Mouse (Mus musculus) adrenal gland, postnatal 4 days (tissue): ENCODE results near the gene Dkk3. TPM values are rescaled to one million over a fixed set of nuclear protein-coding genes. Genes with fewer than 3 reads are reported as not detected.

ENCODE experiments used
- DNase-seq, 2 experiments: peaks; one replicate each; pipeline ENCODE4 v3.0.0; 2021 to 2022; ENCODE audit warnings: low spot score in 2 of 2, mixed read lengths in 2 of 2
- long read RNA-seq, 2 experiments: library from polyadenylated mRNA; stranded (forward); transcript quantifications; one replicate each; pipeline ENCODE4 v2.0.0; 2021
- total RNA-seq, 2 experiments: library from RNA; stranded (reverse); gene quantifications; 2 replicates each; pipeline ENCODE4 v1.2.3; 2021

Gene Dkk3
- 10 to 100 TPM; 17.3 to 17.7 TPM for total RNA-seq
- long read RNA-seq, experiment 1, partial matches to known transcripts = 16 of 20 reads
- long read RNA-seq, experiment 1, other reads (novel, unspliced or antisense) = 2 of 20 reads
- long read RNA-seq, experiment 2, transcript Dkk3-201 (8 exons, 3,359 nt) = major isoform, 7 of 48 reads
- long read RNA-seq, experiment 2, partial matches to known transcripts = 39 of 48 reads
- long read RNA-seq, experiment 2, other reads (novel, unspliced or antisense) = 2 of 48 reads

DNA sequence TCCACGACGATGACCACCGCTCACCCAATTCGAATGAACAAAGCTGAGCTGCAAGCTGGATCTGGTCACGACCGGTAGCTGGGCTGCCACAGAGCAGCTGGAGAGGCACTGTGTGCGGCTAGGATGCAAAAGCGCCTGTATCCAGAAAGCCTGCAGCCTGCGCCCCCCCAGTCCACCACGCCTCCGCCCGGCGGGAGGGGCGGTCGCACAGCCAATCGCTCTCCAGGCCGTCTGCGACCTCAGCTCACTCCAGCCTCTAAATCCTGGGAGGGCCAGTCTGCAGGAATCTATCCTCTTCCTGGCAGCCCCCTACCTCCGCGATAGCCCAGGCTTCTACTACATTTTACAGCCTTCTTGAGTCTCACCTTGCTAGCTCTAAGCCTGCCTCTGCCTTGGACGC is at the start of gene Dkk3:
Dkk3 (minus strand) TSS at position 116 of the 400 bp plus-strand sequence.
- no peak for DNase-seq

DNA sequence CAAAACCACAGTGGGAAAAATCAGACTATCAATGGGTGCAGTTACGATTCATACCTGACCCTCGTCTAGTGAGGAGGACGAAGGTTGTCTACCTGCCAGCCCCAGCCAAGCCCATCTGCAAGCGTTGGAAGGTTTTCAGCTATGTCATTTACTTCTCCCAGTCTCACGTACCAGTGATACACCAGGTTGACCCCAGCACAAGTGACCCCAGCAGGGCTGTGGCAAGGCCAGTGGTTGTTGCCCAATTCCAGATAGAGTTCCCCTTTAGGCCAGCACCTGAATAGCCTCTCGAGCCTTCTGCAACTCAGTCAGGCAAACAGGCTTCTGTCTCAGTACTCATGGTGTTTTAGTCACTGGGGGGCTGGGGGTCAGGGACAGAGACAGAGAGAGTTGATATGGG is 48.9 kb upstream of the Dkk3 start:
- no peak for DNase-seq

DNA sequence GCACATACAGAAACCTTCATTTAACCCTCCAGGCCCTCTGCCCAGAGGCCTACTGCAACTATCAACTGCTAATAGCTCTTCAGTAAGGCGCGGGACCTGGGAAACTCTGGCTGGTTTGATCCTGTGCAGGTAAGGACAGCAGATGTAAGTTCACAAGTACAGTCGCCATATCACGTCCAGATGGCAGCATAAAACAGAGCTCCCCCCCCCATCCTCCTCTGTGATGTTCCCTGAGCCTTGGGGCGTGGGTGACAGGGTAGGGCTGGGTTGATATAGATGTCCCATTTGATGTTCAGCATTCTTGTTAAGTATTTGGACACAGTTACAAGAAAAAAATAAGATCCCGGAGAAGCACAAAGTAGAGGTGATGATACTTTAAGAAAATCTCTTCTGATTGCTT is 46.7 kb upstream of the Dkk3 start:
- DNase-seq = no peak

DNA sequence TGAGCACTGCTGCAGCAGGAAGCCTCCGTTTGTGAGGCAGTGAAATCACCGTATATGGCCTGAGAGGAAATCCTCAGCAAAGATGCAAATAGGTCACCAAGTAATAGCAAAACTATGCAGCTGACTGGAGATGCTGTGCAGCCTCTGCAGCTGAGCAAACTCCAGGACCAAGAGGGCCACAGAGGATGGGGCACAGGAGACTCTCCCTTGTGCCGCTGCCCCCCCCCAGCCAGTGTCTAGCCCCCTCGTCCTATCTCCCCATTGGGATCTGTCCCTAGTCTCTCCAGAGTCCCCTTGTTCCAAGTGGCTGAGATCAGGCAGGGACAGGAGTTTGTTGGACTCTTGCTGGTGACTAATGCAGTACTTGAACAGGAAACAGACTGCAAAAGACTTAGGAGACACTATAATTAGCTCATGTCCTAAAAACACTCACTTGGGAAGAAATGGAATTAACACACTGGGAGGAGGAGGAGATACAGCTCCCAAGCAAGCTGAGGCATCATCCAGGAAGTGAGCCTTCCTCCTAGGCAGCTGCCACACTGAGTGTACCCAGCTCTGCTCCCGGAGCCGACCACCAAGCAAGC is 45.6 kb upstream of the Dkk3 start:
- DNase-seq = no peak

GRCm38 (mm10) chr7:112203937-112204336 is 45.1 kb upstream of the Dkk3 start:
- DNase-seq = no peak

GRCm38 (mm10) chr7:112202843-112203242 is 44.0 kb upstream of the Dkk3 start:
- DNase-seq = no peak

DNA sequence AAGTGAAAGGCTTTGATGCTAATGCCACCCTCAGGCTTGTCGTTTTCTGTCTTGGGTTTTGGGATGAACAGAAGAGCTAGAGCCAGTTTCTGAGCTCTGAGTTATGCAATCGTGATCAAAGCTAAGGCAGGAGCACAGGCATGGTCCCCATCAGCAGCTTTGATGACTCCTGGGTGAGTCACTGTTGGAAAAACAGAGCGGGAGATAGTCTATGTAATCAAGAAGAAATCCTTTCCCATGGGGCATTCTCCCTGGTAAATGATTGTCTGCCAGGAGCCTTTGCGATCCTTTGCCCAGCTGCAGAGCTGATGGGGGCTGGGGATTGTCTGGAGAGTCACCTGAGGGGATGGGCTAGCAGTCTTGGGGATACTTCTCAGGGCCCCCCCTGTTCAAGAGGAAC is 43.3 kb upstream of the Dkk3 start:
- no peak for DNase-seq

DNA sequence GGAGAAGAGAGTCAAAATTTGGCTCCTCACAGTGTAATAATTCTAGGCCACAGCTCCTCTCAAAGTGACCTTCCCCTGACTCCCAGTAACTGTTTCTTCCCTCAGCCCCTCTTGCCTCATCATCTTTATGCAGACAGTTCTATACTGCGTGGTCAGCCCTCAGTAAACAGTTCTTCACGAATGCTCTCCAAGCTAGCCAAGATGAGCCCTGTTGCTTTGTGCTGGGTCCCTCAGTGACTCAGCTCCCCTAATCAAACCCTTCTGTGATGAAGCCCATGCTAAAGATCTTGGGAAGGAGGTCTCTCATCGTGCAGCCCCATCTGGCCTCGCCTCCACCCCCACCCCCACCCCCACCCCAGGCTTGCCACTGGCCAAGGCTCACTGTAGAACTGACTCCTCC is 41.9 kb upstream of the Dkk3 start:
- DNase-seq = no peak

GRCm38 (mm10) chr7:112199343-112199742 is 40.5 kb upstream of the Dkk3 start:
- DNase-seq = no peak

DNA sequence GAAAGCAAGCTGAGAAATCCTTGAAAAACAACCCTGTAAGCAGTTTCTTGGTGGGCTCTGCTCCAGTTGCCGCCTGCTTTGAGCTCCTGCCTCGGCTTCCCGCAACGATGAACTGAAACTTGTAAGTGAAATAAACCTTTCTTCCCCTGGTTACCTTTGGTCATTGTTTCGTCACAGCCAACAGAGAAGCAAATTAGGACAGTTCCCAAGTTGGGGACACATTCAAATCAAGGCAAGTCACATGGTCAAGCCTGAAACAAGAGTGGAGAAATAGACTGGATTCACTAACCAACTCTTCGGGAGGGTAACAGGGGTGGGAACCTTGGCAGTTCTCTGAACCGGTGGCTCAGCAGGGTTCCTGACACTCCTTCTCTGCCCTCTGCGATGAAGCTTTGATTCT is 38.6 kb upstream of the Dkk3 start:
- DNase-seq = no peak

GRCm38 (mm10) chr7:112194286-112194685 is 35.4 kb upstream of the Dkk3 start:
- DNase-seq = no peak

DNA sequence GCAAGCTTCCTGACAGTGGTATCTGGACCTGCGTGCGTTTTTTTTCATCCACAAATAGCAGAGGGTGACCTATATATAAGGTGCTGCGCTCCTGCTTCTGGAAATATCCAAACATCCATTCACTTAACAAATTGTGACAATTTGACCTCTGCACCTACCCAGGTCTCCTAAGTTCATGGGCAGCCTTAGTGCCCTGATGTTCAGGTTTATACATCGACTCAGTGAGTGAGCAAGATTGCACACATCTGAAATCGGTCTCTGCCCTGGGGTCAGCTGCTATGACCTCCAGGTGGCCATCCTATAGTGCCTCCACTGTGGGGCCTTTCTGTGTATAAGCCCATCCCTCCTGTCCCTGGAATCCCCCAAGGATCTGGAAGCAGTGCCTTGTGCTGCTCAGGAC is 33.9 kb upstream of the Dkk3 start:
- no peak for DNase-seq

DNA sequence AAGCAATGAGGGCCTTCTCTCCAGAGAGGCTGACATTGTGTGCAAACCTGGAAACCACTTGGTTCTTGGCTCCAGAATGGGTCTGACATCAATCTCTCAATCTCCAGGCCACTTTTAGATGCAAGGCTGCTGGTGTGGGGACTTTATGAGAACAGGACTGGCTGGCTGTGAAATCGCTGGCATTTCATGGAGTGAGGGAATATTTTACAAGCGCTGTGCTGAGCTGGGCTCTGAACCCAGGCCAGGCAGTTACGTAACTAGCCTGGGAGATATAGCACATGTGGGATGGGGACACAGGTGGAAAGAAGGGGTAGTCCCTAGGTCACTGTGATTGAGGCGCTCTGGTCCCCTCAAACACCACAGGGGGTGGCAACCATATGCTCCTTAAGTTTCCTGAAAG is 33.4 kb upstream of the Dkk3 start:
- DNase-seq = no peak

- DNase-seq = no peak
Observed at GRCm38 (mm10) chr7:112187536-112188459, 28.9 kb upstream of the Dkk3 start.

DNA sequence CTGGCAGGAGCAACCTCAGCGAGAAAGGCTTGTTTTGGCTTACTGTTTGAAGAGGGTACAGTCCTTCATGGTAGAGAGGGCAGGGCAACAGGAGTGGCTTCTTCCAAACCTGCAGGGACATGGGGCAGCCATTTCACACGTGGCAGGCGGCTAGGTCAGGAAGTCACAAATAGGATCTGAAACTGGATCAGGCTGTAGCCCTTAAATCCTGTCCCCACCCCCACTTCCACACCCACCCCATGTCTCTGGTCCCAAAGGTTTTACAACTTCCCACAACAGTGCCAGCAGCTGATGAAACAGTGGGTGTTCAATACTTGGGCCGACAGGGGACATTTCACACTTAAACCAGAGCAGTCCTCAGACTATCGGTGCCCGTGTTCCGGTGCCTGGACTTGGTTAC is 28.0 kb upstream of the Dkk3 start:
- no peak for DNase-seq

DNA sequence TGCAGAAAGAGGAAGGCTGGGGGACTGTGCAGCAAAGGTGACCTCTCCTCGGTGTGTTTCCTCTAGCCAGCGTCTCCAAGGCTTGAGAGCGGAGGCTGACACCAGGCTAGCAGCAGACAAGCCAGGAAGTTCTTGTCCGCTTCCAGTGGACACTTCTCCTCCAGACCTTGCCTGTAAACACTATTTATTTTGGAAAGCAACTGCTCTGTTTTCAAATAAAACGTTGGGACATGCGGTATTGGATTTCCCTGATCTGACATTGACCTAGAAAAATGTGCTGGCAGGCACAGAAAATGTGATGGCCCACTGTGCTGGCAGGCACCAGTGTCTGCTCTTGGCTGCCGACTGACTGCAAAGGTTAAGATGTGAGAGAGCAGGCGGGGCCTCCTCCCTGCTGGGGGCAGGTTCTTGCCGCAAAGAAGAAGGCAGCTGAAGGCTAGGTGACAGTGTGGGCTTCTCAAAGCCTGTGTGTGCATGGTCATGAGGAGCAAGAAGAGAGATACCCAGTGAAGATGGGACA is 26.4 kb upstream of the Dkk3 start:
- no peak for DNase-seq

DNA sequence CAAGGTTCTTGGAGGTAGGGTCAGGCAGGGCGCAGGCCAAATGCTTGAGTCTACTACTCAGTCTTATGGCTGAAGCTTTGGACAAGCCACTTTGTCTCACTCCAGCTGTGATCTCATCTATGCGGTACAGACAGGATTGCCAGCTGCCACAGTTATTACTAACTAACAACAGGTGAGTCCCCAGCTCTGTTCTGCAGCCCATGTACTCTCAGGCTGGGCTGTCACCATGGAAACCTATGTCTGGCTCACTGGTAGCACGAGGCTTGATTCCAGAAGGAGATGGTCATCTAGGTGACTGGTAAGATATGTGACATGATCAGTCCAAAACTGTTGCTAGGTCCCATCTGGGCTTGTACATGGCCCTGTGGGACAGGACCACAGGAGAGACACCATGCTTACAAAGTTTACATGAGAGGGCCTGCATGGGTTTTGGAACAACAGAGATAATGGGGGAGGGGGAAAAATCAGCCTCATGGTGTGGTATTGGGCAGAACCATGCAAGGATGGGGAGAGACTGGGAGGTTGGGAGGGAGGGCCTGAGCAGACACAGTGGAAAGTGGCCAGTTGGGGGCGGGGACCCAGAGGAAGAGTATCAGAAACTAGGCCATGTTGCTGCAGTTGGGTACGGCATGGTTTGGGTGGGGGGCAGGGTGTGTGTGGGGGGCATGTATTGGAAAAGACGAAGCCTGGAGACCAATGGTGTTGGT is 25.8 kb upstream of the Dkk3 start:
- no peak for DNase-seq

GRCm38 (mm10) chr7:112183258-112183841 is 24.5 kb upstream of the Dkk3 start:
- peak; percentile 66 to 80 for DNase-seq

GRCm38 (mm10) chr7:112180235-112180705 is 21.4 kb upstream of the Dkk3 start:
- peak; percentile 43 to 71 for DNase-seq

- DNase-seq = no peak
Observed at GRCm38 (mm10) chr7:112176627-112177026, 17.8 kb upstream of the Dkk3 start.

DNA sequence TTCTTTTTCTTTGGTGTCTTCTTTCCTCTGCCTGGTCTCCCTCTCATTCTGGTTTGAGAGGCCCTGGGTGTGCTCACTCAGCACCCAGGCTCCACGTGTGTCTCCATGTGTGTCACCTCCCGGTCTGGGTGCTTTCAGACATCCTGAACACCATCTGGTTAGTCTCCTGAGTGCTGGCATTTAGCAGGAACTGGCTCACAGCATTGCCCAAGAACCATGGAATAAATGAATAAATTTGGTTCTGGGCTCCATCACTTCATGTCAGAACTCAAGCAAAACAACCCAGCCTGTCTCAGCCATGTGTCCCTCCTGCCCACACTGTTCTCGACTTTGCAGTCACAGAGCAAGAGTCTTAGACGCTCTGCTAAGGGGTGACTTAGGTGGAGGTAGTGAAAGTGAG is 13.8 kb upstream of the Dkk3 start:
- no peak for DNase-seq
